Mouse (Mus musculus): ENCODE data around the gene Afg1l.

DNA sequence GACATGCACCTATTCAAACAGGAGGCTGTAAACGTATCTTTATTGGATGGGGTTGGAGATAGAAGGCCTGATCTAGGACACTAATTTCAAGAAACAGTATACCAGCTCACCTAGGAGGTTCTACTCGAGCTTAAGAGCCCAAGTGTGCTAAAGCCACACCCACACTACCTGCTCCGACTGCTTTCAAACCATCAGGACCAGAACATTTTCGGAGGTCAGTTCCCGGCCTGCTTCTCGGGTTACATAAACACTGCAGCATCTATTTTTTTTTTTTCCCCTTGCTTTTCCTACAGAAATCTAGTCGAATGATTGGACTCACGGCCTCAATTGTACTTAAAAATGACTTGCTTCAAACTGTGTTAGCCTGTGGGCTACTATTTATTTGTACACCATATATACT is 214.7 kb downstream of the Afg1l start:
- no peak for TF ChIP-seq CTCF (IDR thresholded peaks at IDR 0.05; ENCODE audit: control insufficient read depth, insufficient read depth, low read length)
- no peak for TF ChIP-seq POLR2A (IDR thresholded peaks at IDR 0.05; ENCODE audit: borderline replicate concordance, control insufficient read depth, low read depth, low read length)
